Mouse (Mus musculus) thymus, adult 2 months (tissue): Measurements from ENCODE around the gene Sowahc.

Experiments used
- CTCF ChIP-seq: fragments of 200-500 bp; IDR thresholded peaks from 2 replicates; pipeline ENCODE4 v1.5.1; 2012; ENCODE audit warnings: mild to moderate bottlenecking, control low read depth, low read length, moderate library complexity, borderline replicate concordance; ENCODE audit not compliant: control insufficient read depth, poor library complexity, insufficient read depth; ENCODE audit errors: extremely low read depth
- POLR2A ChIP-seq: fragments of 200-500 bp; IDR thresholded peaks from 2 replicates; pipeline ENCODE4 v1.6.1; 2012; ENCODE audit warnings: mild to moderate bottlenecking, low read length, control low read depth, moderate library complexity; ENCODE audit not compliant: control insufficient read depth, poor library complexity, insufficient read depth; ENCODE audit errors: extremely low read depth

- no peak for TF ChIP-seq POLR2A
- TF ChIP-seq CTCF, result no peak
Observed at GRCm38 (mm10) chr10:59182306-59182705, 39.4 kb upstream of the Sowahc start.
